Mouse (Mus musculus) midbrain, embryonic 14.5 days (tissue): Measurements from ENCODE around the gene Vmn1r215. TPM values are rescaled to one million over a fixed set of nuclear protein-coding genes. Genes with fewer than 3 reads are reported as not detected.
"Not testable (repeated sequence)": the region's sequence is repeated elsewhere in the genome, so short reads cannot be mapped to it uniquely, and the experiment has no call there.

Experiments
- ATAC-seq: fragments of 200-750 bp; cut with Nextera tagmentation; 2 replicates; pipeline ENCODE4 v1.8.0; 2017; ENCODE audit warnings: moderate number of reproducible peaks, moderate library complexity; ENCODE audit not compliant: low FRiP score, low TSS enrichment
- DNase-seq: peaks from one replicate; pipeline ENCODE4 v3.0.0-alpha.2; 2015
- H3K27ac ChIP-seq: fragments of 300-500 bp; sonication (generic); replicated peaks from 2 replicates; pipeline ENCODE4 v1.5.1; 2014; ENCODE audit warnings: mild to moderate bottlenecking, low read depth, low read length, moderate library complexity
- H3K27me3 ChIP-seq: fragments of 300-500 bp; sonication (generic); 2 replicates; pipeline ENCODE4 v1.6.1; 2014; ENCODE audit warnings: low read length, control low read depth, mixed read lengths; ENCODE audit not compliant: control insufficient read depth, insufficient read depth
- H3K36me3 ChIP-seq: fragments of 300-500 bp; sonication (generic); 2 replicates; pipeline ENCODE4 v1.6.1; 2014; ENCODE audit warnings: low read length, control low read depth; ENCODE audit not compliant: control insufficient read depth, insufficient read depth
- H3K4me1 ChIP-seq: fragments of 300-500 bp; sonication (generic); 2 replicates; pipeline ENCODE4 v1.6.1; 2014; ENCODE audit warnings: mild to moderate bottlenecking, antibody characterized with exemption, low read length, control low read depth; ENCODE audit not compliant: control insufficient read depth, insufficient read depth
- H3K4me2 ChIP-seq: fragments of 300-500 bp; sonication (generic); 2 replicates; pipeline ENCODE4 v1.6.1; 2014; ENCODE audit warnings: mild to moderate bottlenecking, low read length, moderate library complexity
- H3K4me3 ChIP-seq: fragments of 300-500 bp; sonication (generic); replicated peaks from 2 replicates; pipeline ENCODE4 v1.5.1; 2014; ENCODE audit warnings: low read depth, low read length
- H3K9ac ChIP-seq: fragments of 300-500 bp; sonication (generic); replicated peaks from 2 replicates; pipeline ENCODE4 v1.6.1; 2014; ENCODE audit warnings: mild to moderate bottlenecking, low read length, moderate library complexity
- H3K9me3 ChIP-seq: fragments of 300-500 bp; sonication (generic); 2 replicates; pipeline ENCODE4 v1.6.1; 2016; ENCODE audit warnings: low read length, control low read depth, mixed read lengths; ENCODE audit not compliant: control insufficient read depth
- WGBS: fragments of 180-500 bp; shearing (Covaris S2); extraction: QIAGEN DNeasy Blood & Tissue Kit; methylation state at CpG from one replicate; pipeline ENCODE4 v1.1.7; 2014; 5-methylcytosine and 5-hydroxymethylcytosine counted together
- polyA plus RNA-seq: library from polyadenylated mRNA; unstranded; fragments of >200 nt; fragmentation: Nextera tagmentation; extraction: Ambion mirVana; gene quantifications from 2 replicates; pipeline ENCODE4 v1.2.1, GENCODE M21; 2014

Gene Vmn1r215
- not detected in 2 replicates for polyA plus RNA-seq

DNA sequence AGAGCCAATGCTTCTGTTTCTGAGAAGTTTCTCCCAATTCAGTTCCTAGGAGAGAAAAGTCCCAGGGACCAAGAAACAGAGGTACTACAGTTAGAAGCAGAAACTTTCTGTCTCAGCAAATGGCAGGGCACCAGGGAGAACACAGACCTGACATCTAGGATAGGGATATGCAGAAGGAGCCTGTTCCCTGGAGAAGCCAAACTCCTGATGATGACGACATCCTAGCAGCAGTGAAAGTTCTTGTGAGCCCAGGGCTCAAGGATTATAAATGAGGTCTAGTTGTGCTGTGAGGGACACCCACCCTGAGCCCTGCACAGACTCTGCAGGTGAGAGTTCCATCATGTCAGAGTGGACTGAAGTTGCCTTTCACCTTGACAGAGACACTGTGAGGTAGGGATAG is at the start of gene Vmn1r215:
Vmn1r215 (plus strand) TSS at position 301 of the 400 bp plus-strand sequence.
- Histone ChIP-seq H3K4me2 (no peak within 1 kb of the TSS), H3K9ac (no peak within 1 kb of the TSS), H3K27ac (no peak within 1 kb of the TSS), H3K9me3 (no peaks in the 10 kb centered on the region), H3K4me3 (no peak within 1 kb of the TSS), H3K27me3 (no peaks in the 10 kb centered on the region), H3K36me3 (no peaks in the 10 kb centered on the region), H3K4me1 (no peaks in the 10 kb centered on the region)
- ATAC-seq: no peak
- 85% methylated on average over 1 of the region's 1 CpGs for WGBS
- no peak for DNase-seq

GRCm38 (mm10) chr13:23018158-23018557 is 49.7 kb upstream of the Vmn1r215 start:
- peak; percentile 0 for DNase-seq
- Histone ChIP-seq H3K9me3 (no peaks in the 10 kb centered on the region), H3K4me1 (no peaks in the 10 kb centered on the region), H3K27ac (no peak overlapping the region), H3K36me3 (no peaks in the 10 kb centered on the region), H3K4me2 (no peak overlapping the region), H3K4me3 (no peak overlapping the region), H3K9ac (no peak overlapping the region), H3K27me3 (no peaks in the 10 kb centered on the region)
- ATAC-seq: no peak

DNA sequence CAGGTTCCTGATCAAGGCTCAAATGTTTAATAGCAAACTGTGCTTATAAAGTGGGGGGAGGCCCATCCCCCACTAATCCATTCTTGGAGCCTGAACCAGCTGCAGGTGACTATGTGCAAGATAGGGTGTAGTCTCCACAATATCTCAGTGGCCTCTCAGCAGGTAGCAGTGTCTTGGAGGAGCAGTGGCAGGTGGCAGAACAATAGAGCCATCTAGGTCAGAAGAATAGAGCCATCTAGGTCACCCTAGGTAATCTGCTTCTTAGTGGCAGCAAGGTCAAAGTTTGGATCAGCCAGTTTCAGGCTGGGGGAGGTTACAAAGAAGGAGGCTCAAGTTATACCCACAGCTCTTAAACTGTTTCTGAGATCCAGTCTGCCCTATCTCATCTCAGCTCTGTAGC is 43.0 kb upstream of the Vmn1r215 start:
- Histone ChIP-seq H3K27ac (no peak overlapping the region), H3K36me3 (no peaks in the 10 kb centered on the region), H3K4me3 (no peak overlapping the region), H3K4me2 (no peak overlapping the region), H3K27me3 (no peaks in the 10 kb centered on the region), H3K9ac (no peak overlapping the region), H3K4me1 (no peaks in the 10 kb centered on the region), H3K9me3 (no peaks in the 10 kb centered on the region)
- no peak for ATAC-seq
- no peak for DNase-seq

GRCm38 (mm10) chr13:23030118-23030517 is 37.7 kb upstream of the Vmn1r215 start, which contains the start of gene Vmn1r214:
Gene Vmn1r214, plus strand, starts transcription at chr13:23030418.
- H3K4me1 ChIP-seq: no peaks in the 10 kb centered on the region
- WGBS: 88% methylated on average over 3 of the region's 3 CpGs
- no peak within 1 kb of the TSS for H3K27ac ChIP-seq
- no peaks in the 10 kb centered on the region for H3K36me3 ChIP-seq
- H3K4me3 ChIP-seq: no peak within 1 kb of the TSS
- H3K27me3 ChIP-seq: no peaks in the 10 kb centered on the region
- DNase-seq (no peak), ATAC-seq (no peak)
- no peak within 1 kb of the TSS for H3K4me2 ChIP-seq
- H3K9ac ChIP-seq: no peak within 1 kb of the TSS
- H3K9me3 ChIP-seq: no peaks in the 10 kb centered on the region

DNA sequence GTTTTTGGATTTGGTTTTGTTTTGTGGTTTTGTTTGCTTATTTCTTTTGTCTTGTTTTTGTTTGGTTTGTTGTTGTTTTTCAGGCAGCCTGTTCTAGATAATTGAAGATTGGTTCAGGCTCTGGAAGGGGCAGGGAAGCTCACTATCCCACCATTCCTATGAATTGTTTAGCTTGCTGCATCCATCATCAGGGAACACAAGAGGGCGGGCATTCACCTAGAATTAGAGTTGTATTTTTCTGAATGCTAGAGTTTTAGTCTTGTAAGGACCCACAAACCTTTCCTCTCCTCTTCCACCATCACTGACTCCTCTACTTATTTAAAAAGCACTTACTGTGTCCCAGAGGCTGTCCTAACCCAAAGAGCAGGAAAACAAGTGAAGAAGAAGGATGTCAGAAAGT is 10.0 kb upstream of the Vmn1r215 start:
- Histone ChIP-seq H3K36me3 (no peaks in the 10 kb centered on the region), H3K4me2 (no peak overlapping the region), H3K9ac (no peak overlapping the region), H3K27ac (no peak overlapping the region), H3K27me3 (no peaks in the 10 kb centered on the region), H3K9me3 (no peaks in the 10 kb centered on the region), H3K4me1 (no peaks in the 10 kb centered on the region), H3K4me3 (no peak overlapping the region)
- DNase-seq (no peak), ATAC-seq (no peak)
- WGBS: 64% methylated on average over 1 of the region's 1 CpGs

DNA sequence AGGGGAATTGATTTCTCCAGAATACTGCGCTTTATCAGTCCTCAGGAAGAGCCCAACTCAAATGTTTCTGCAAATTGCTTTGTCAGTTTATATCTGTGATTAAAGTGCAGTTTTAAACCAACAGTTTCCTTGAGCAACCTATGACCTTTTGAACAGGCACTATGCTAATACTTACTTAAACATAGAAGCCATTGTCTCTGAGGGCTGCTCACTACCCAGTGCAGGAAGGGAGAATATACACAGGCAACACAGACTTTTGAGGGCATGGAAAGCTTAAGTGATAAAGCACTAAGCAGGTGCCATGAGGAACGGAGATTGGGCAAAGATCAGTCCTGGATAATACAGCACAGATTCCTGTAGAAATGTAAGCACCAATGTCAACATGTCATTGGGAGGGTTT is 1.5 kb downstream of the Vmn1r215 start:
- H3K9me3 ChIP-seq: no peaks in the 10 kb centered on the region
- no peak for ATAC-seq
- no peak overlapping the region for H3K27ac ChIP-seq
- 96% methylated on average over 2 of the region's 2 CpGs for WGBS
- no peaks in the 10 kb centered on the region for H3K36me3 ChIP-seq
- H3K4me3 ChIP-seq: no peak overlapping the region
- no peak overlapping the region for H3K9ac ChIP-seq
- H3K4me1 ChIP-seq: no peaks in the 10 kb centered on the region
- H3K4me2 ChIP-seq: no peak overlapping the region
- H3K27me3 ChIP-seq: no peaks in the 10 kb centered on the region
- DNase-seq: no peak

- no peaks in the 10 kb centered on the region for H3K27me3 ChIP-seq
- H3K36me3 ChIP-seq: no peaks in the 10 kb centered on the region
Measured at GRCm38 (mm10) chr13:23094386-23094785, 26.6 kb downstream of the Vmn1r215 start.

GRCm38 (mm10) chr13:23118126-23118525 is 50.3 kb downstream of the Vmn1r215 start, which contains the start of gene Vmn1r217:
Gene Vmn1r217, minus strand, starts transcription at chr13:23118226.
- DNase-seq, H3K27ac ChIP-seq, H3K36me3 ChIP-seq, ATAC-seq, H3K27me3 ChIP-seq, H3K9ac ChIP-seq, H3K4me1 ChIP-seq, H3K4me3 ChIP-seq, H3K9me3 ChIP-seq, H3K4me2 ChIP-seq: not testable (repeated sequence)
- 87% methylated on average over 1 of the region's 1 CpGs for WGBS

More at GRCm38 (mm10) chr13:23094386-23094785, 26.6 kb downstream of the Vmn1r215 start:
- no peak for ATAC-seq
- Histone ChIP-seq H3K4me1 (no peaks in the 10 kb centered on the region), H3K9ac (no peak overlapping the region), H3K9me3 (no peaks in the 10 kb centered on the region), H3K27ac (no peak overlapping the region), H3K4me2 (no peak overlapping the region), H3K4me3 (no peak overlapping the region)
- 92% methylated on average over 4 of the region's 4 CpGs for WGBS
- DNase-seq: no peak

- H3K9ac ChIP-seq: no peak overlapping the region
- H3K27ac ChIP-seq: no peak overlapping the region
- no peaks in the 10 kb centered on the region for H3K4me1 ChIP-seq
- H3K9me3 ChIP-seq: no peaks in the 10 kb centered on the region
- H3K4me2 ChIP-seq: no peak overlapping the region
- H3K36me3 ChIP-seq: no peaks in the 10 kb centered on the region
- H3K4me3 ChIP-seq: no peak overlapping the region
- WGBS: 91% methylated on average over 2 of the region's 2 CpGs
- no peaks in the 10 kb centered on the region for H3K27me3 ChIP-seq
- DNase-seq: no peak
- no peak for ATAC-seq
Measured at GRCm38 (mm10) chr13:23120611-23121010, 52.8 kb downstream of the Vmn1r215 start.
